Mouse (Mus musculus) Patski (cell line): Measurements from ENCODE around the gene Haghl. TPM values are rescaled to one million over a fixed set of nuclear protein-coding genes. Genes with fewer than 3 reads are reported as not detected.

ENCODE experiments used
- ATAC-seq: fragments of 100-300 bp; one replicate; pipeline ENCODE4 v1.8.0; 2021
- CTCF ChIA-PET: fragments of 350-600 bp; sonication (Branson Sonifier 250); formaldehyde crosslinking; loops from one replicate; lab custom pipeline; 2022; ENCODE audit warnings: inconsistent platforms; lab: Charles Lee
- POLR2A ChIA-PET: fragments of 350-600 bp; sonication (Branson Sonifier 250); formaldehyde crosslinking; loops from one replicate; lab custom pipeline; 2022; ENCODE audit warnings: antibody characterized with exemption, inconsistent platforms; lab: Charles Lee
- DNase-seq: peaks from one replicate; pipeline ENCODE4 v3.0.0-alpha.2; 2011; ENCODE audit warnings: low read depth, low spot score
- H3K27me3 ChIP-seq: fragments of 371-371 bp; one replicate; pipeline ENCODE4 v1.5.1; 2021
- CTCF ChIP-seq: fragments of 100-300 bp; IDR thresholded peaks from one replicate; pipeline ENCODE4 v1.5.1; 2021
- in situ Hi-C: fragments of 300-500 bp; cut with MboI; formaldehyde crosslinking; loops from 3 replicates; pipeline ENCODE4 v1.11.1; 2018; ENCODE audit warnings: low pct_unique_long_range_greater_than_20kb, mixed read lengths
- polyA plus RNA-seq: library from polyadenylated mRNA; unstranded; gene quantifications from one replicate; pipeline ENCODE4 v1.2.3, GENCODE M21; 2021

Gene Haghl
- polyA plus RNA-seq, 1 experiment from 2014 or later: 108 TPM

DNA sequence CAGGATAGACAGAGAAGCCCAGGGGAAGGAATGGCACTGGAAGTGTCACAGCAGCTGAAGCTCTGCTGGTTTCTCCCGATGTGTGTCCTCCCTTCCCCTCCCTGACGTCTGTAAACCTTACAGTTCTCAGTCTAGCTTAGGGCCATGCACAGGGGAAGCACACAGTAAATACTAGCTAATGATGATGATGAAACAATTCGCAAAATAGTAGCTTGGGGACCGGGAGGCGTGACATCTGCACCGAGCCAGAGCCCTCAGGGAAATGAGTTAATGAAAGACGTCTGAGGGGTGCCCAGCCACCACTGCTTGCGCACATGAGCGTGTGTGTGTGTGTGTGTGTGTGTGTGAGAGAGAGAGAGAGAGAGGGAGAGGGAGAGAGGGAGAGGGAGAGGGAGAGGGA lies 16.1 kb downstream of the Haghl start:
- CTCF ChIA-PET: no interaction called here
- ATAC-seq (no peak), DNase-seq (no peak)
- in situ Hi-C loops: loop anchor here (5.0 kb wide), 2 partner anchors 33 to 37 kb away; no protein-coding TSS in a partner anchor
- TF ChIP-seq CTCF: no peak
- POLR2A ChIA-PET: no interaction called here
- no peaks in the 10 kb centered on the region for H3K27me3 ChIP-seq

GRCm38 (mm10) chr17:25765886-25766285 lies 19.6 kb downstream of the Haghl start:
- in situ Hi-C loops: loop anchor here (5.0 kb wide), 2 partner anchors 34 to 36 kb away; no protein-coding TSS in a partner anchor
- TF ChIP-seq CTCF: no peak
- POLR2A ChIA-PET: no interaction called here

DNA sequence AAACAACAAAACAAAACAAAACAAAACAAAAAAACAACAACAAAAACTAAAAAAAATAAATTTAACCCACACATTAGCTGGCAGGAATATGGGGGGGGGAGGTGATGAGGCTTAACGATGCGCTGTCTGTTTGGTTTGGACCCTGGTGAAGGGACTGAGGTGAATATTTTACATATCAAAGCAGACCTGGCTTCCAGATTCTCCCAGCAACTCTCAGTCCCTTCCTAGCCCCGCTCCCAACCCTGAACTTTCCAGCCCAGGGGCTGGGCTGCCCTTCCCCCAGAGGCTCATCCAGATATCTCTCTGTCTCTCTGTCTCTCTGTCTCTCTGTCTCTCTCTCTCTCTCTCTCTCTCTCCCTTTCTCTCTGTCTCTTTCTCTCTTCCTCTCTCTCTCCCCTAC lies 22.9 kb downstream of the Haghl start:
- no peak for ATAC-seq
- CTCF ChIA-PET: interaction anchor here (1.2 kb wide), 1 partner anchor 40 kb away, joined by 4 read pairs; no protein-coding TSS in a partner anchor
- TF ChIP-seq CTCF: no peak
- no peaks in the 10 kb centered on the region for H3K27me3 ChIP-seq
- in situ Hi-C loops: no loop called here
- DNase-seq: no peak
- POLR2A ChIA-PET: no interaction called here

More at GRCm38 (mm10) chr17:25765886-25766285, 19.6 kb downstream of the Haghl start:
- H3K27me3 ChIP-seq: no peaks in the 10 kb centered on the region
- CTCF ChIA-PET: no interaction called here
- ATAC-seq: no peak
- DNase-seq: no peak

GRCm38 (mm10) chr17:25761561-25761970 lies 23.9 kb downstream of the Haghl start:
- DNase-seq (no peak), ATAC-seq (no peak)
- H3K27me3 ChIP-seq: no peaks in the 10 kb centered on the region
- no peak for TF ChIP-seq CTCF
- ChIA-PET POLR2A (no interaction called here), CTCF (interaction anchor here (1.9 kb wide), 1 partner anchor 40 kb away, joined by 6 read pairs; no protein-coding TSS in a partner anchor)
- in situ Hi-C loops: no loop called here

GRCm38 (mm10) chr17:25760148-25760547 lies 25.3 kb downstream of the Haghl start:
- ATAC-seq (no peak), DNase-seq (no peak)
- CTCF ChIA-PET: interaction anchor here (1.1 to 1.9 kb wide), 2 partner anchors 20 to 41 kb away, joined by 3 to 6 read pairs; no protein-coding TSS in a partner anchor
- no peaks in the 10 kb centered on the region for H3K27me3 ChIP-seq
- no peak for TF ChIP-seq CTCF
- in situ Hi-C loops: no loop called here
- POLR2A ChIA-PET: no interaction called here

DNA sequence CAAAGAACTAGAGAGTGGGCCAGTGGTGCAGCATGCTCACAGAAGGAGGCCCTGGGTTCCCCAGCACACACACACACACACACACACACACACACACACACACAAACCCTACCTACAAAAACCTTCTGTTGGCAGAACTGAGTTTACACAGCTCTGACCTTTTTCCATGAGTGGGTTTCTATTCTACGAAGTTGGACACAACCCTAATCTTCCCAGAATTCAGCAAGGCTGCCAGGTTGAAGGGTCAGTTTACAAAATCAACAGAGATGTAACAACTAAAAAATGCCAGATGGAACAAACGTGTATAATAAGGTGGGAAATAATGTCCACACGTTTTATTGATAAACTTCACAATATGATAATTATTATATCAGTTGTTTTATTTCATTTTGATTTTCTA lies 27.8 kb downstream of the Haghl start:
- in situ Hi-C loops: no loop called here
- DNase-seq: no peak
- ChIA-PET POLR2A (no interaction called here), CTCF (no interaction called here)
- no peak for TF ChIP-seq CTCF
- ATAC-seq: no peak
- H3K27me3 ChIP-seq: no peaks in the 10 kb centered on the region

DNA sequence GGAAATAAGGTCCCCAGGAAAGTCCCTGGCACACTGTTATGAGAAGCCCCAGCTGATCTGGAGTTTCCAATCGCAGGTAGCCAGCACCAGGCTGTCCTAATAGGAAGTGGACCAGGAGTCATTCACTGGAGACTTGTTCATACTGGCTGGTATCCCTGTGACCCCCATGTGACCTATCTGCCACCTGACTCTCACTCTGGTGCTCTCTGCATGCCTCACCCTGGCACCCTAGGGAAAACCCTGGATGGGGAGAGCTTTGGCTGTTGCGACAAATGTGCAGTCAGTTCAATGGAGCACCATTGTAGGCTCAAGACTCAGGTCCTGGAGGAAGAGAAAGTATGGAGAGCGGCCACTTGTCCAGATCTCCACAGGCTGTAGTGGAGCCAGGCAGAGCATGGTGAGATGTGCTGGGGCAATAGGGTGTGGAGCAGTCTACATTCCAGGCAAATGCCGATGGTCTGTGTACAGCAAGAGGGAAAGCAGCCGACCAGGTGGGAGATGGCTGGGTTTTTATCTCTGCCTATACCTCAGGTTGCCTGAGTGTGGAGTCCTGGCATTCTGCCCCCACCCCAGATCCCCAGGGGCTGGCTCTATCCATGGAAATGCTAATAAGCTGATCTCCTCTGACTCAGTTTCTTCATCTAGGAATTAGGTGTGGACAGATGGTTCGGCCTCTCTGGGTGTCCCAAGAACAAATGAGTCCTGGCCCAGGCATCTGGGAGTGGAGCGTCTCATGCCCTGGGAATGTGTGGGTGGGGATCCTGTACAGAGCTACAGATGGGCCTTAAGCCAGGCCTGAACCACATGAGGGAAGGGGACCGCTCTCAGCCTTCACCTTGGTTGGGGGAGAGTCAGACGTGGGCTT lies 28.9 kb downstream of the Haghl start:
- TF ChIP-seq CTCF: no peak
- H3K27me3 ChIP-seq: no peaks in the 10 kb centered on the region
- DNase-seq (no peak), ATAC-seq (peak; percentile 29)
- POLR2A ChIA-PET: no interaction called here
- CTCF ChIA-PET: no interaction called here
- in situ Hi-C loops: no loop called here

DNA sequence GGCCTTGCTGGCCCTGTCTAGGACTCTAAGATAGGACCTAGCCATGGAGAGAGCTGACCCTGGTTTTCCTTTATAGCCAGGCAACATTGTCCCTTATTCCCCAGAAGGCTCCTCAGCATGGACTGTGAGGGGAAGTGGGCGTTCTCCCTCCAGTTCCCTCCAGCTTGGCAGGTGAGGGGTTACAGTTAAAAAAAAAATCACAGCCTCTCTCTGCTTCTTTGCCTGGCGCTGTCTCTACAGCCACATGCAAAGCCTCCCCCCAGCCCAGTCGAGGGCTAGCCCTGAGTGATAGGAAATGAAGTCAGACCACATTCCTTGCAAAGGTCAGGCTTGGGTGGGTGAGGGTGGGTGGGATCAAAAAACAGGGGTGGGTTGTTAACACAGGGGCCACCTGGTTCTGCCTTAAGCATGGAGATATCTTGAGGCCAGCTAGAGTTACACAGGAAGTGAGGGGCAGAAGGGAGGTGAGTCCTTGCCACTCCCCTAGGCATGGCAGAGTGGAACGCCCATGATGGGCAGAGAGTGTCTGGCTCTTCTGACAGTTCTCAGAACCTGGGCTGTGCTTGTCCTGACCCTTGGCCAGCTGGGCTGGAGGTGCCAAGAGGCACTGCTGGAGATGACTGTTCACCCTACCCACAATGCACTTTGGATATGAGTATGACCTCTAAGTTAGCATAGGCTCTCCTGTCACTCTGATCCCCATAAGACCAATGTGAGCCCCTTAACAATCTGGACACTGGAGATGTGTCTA lies 29.7 kb downstream of the Haghl start:
- POLR2A ChIA-PET: no interaction called here
- H3K27me3 ChIP-seq: no peaks in the 10 kb centered on the region
- DNase-seq (no peak), ATAC-seq (no peak)
- TF ChIP-seq CTCF: no peak
- in situ Hi-C loops: no loop called here
- CTCF ChIA-PET: no interaction called here

- in situ Hi-C loops: no loop called here
- no peak for ATAC-seq
- no peak for DNase-seq
- H3K27me3 ChIP-seq: no peaks in the 10 kb centered on the region
- POLR2A ChIA-PET: no interaction called here
- no peak for TF ChIP-seq CTCF
- CTCF ChIA-PET: no interaction called here
These were observed 30.4 kb downstream of the Haghl start for GRCm38 (mm10) chr17:25755086-25755485.

DNA sequence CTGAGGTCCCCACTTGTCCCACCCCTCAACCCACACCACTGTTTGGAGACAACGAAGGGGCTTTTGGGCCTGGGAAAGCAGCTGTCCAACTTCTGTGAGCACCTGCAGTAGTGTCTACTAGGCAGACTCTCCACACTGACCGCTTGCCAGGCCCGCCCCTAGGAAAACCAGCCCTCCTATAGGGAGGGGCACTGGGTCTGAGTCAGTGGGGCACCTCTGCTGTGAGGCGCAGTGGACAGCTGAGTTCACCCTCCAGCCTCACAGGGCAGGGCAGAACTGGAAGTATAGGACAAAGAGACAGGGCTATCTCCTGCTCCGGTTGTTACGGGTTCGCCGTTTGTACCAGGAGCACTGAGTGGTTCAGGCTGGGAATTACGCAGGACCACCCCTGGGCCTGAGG lies 31.2 kb downstream of the Haghl start, which contains the start of gene Msln:
TSS of gene Msln (minus strand) at position 138 of the 400 bp plus-strand sequence.
- TF ChIP-seq CTCF: no peak
- no peaks in the 10 kb centered on the region for H3K27me3 ChIP-seq
- ChIA-PET POLR2A (no interaction called here), CTCF (no interaction called here)
- DNase-seq (no peak), ATAC-seq (no peak)
- in situ Hi-C loops: no loop called here
